Mouse (Mus musculus) stomach, postnatal 0 days (tissue): Measurements from ENCODE around the gene Btnl6.

Experiments
- CTCF ChIP-seq: IDR thresholded peaks from 2 replicates; pipeline ENCODE4 v1.5.1; 2016; ENCODE audit warnings: antibody characterized with exemption, low read depth, mild to moderate bottlenecking, moderate library complexity
- EP300 ChIP-seq: optimal IDR thresholded peaks from 2 replicates; pipeline ENCODE3; 2016; ENCODE audit warnings: antibody characterized with exemption

DNA sequence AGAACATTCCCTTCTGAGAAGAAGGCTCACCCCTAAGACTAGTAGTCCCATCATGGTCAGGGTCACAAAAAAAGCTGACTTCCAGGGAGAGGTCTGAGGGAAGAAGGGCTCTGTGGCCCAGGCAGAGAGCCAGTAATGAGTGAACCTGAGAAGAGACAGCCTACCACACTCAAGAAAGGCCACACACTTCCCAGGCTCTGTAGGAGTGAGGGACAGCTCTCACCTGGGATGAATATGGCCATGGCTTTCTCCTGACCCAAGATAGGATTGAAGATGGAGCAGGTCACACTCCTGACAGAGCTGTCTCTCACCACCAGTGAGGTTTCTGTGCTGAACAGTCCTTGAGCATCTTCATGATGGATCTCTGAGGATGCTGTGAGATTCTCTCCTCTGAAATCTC, 24.4 kb downstream of the Btnl6 start:
- TF ChIP-seq CTCF (no peak), EP300 (no peak)
